Comparison of ENCODE assay signal across 17 mouse cellular contexts in genomic region chr11:112519076-112519475, GRCm38 (mm10).
"Had no signal": no experiment of that assay in that cellular context is flagged by ENCODE, and none has a peak within 500 bp of the region (broad histone marks: within the 10 kb centered on the region; RNA-seq: fewer than 3 reads in every experiment).

No protein-coding gene starts in this region.

- H3K9me3 ChIP-seq: lung, embryonic 15.5 days; midbrain, embryonic 13.5 days; midbrain, embryonic 15.5 days; neural tube, embryonic 12.5 days had no signal

- ATAC-seq: lung, postnatal 0 days; midbrain, embryonic 13.5 days; midbrain, embryonic 15.5 days had no signal

- H3K4me2 ChIP-seq: lung, embryonic 15.5 days; midbrain, embryonic 11.5 days; midbrain, embryonic 13.5 days; midbrain, embryonic 15.5 days; neural tube, embryonic 12.5 days had no signal

- H3K27me3 ChIP-seq: lung, embryonic 15.5 days; megakaryocyte, embryonic 14.5 days; midbrain, embryonic 13.5 days; midbrain, embryonic 15.5 days; neural tube, embryonic 12.5 days had no signal

- H3K36me3 ChIP-seq: lung, embryonic 15.5 days; midbrain, embryonic 13.5 days; midbrain, embryonic 15.5 days; neural tube, embryonic 12.5 days had no signal

- H3K27ac ChIP-seq: lung, embryonic 15.5 days; macrophage; midbrain, embryonic 13.5 days; midbrain, embryonic 15.5 days; neural tube, embryonic 12.5 days had no signal

- H3K4me1 ChIP-seq: lung, embryonic 15.5 days; megakaryocyte, embryonic 14.5 days; midbrain, embryonic 13.5 days; midbrain, embryonic 15.5 days; neural tube, embryonic 12.5 days had no signal

- DNase-seq: lung, adult 2 months; lung, postnatal 14 days; lung, postnatal 36 days; right cerebral cortex, postnatal 25 days; right cerebral cortex, postnatal 4 days; spleen, adult 18-20 months; thymus, adult 18-20 months; thymus, postnatal 14 days; thymus, postnatal 36 days had no signal

- H3K9ac ChIP-seq: lung, embryonic 15.5 days; midbrain, embryonic 13.5 days; midbrain, embryonic 15.5 days; neural tube, embryonic 12.5 days had no signal

- H3K4me3 ChIP-seq: lung, embryonic 15.5 days; megakaryocyte, embryonic 14.5 days; midbrain, embryonic 13.5 days; midbrain, embryonic 15.5 days; neural tube, embryonic 12.5 days had no signal
